Mouse (Mus musculus): ENCODE results near the gene Fam107b.

- TF ChIP-seq CTCF (IDR thresholded peaks at IDR 0.05; ENCODE audit: low read depth, low read length), result no peak
- no peak for TF ChIP-seq GATA2 (IDR thresholded peaks at IDR 0.05; ENCODE audit: borderline replicate concordance, low read depth, low read length)
Measured at GRCm38 (mm10) chr2:3750126-3750525, 179.8 kb downstream of the Fam107b start.
